Mouse (Mus musculus) lung, embryonic 15.5 days (tissue): Measurements from ENCODE around the gene Golga2. TPM values are rescaled to one million over a fixed set of nuclear protein-coding genes. Genes with fewer than 3 reads are reported as not detected.

Experiments used
- ATAC-seq: fragments of 200-750 bp; cut with Nextera tagmentation; 2 replicates; pipeline ENCODE4 v1.8.0; 2017; ENCODE audit warnings: moderate number of reproducible peaks, borderline replicate concordance; ENCODE audit not compliant: low FRiP score, low TSS enrichment; ENCODE audit errors: extremely low read depth
- H3K27ac ChIP-seq: fragments of 300-500 bp; sonication (generic); 2 replicates; pipeline ENCODE4 v1.5.1; 2015; ENCODE audit warnings: moderate library complexity, mild to moderate bottlenecking, inconsistent platforms
- H3K27me3 ChIP-seq: fragments of 300-500 bp; sonication (generic); 2 replicates; pipeline ENCODE4 v1.6.1; 2015; ENCODE audit warnings: inconsistent platforms
- H3K36me3 ChIP-seq: fragments of 300-500 bp; sonication (generic); 2 replicates; pipeline ENCODE4 v1.6.1; 2015; ENCODE audit warnings: inconsistent platforms
- H3K4me1 ChIP-seq: fragments of 300-500 bp; sonication (generic); 2 replicates; pipeline ENCODE4 v1.6.1; 2015; ENCODE audit warnings: inconsistent platforms
- H3K4me2 ChIP-seq: fragments of 300-500 bp; sonication (generic); 2 replicates; pipeline ENCODE4 v1.6.1; 2015; ENCODE audit warnings: inconsistent platforms, mild to moderate bottlenecking, moderate library complexity
- H3K4me3 ChIP-seq: fragments of 300-500 bp; sonication (generic); 2 replicates; pipeline ENCODE4 v1.5.1; 2015; ENCODE audit warnings: mild to moderate bottlenecking, inconsistent platforms
- H3K9ac ChIP-seq: fragments of 300-500 bp; sonication (generic); 2 replicates; pipeline ENCODE4 v1.6.1; 2015; ENCODE audit warnings: inconsistent platforms
- H3K9me3 ChIP-seq: fragments of 300-500 bp; sonication (generic); 2 replicates; pipeline ENCODE4 v1.6.1; 2016; ENCODE audit warnings: inconsistent platforms
- WGBS: fragments of 180-500 bp; shearing (Covaris S2); methylation state at CpG from one replicate; pipeline ENCODE4 v1.1.7; 2015; 5-methylcytosine and 5-hydroxymethylcytosine counted together
- polyA plus RNA-seq: library from polyadenylated mRNA; unstranded; fragments of >200 nt; fragmentation: Nextera tagmentation; extraction: Ambion mirVana; gene quantifications from 2 replicates; pipeline ENCODE4 v1.2.1, GENCODE M21; 2015

Golga2 gene
- polyA plus RNA-seq, 1 experiment from 2014 or later, result 22.8 TPM

DNA sequence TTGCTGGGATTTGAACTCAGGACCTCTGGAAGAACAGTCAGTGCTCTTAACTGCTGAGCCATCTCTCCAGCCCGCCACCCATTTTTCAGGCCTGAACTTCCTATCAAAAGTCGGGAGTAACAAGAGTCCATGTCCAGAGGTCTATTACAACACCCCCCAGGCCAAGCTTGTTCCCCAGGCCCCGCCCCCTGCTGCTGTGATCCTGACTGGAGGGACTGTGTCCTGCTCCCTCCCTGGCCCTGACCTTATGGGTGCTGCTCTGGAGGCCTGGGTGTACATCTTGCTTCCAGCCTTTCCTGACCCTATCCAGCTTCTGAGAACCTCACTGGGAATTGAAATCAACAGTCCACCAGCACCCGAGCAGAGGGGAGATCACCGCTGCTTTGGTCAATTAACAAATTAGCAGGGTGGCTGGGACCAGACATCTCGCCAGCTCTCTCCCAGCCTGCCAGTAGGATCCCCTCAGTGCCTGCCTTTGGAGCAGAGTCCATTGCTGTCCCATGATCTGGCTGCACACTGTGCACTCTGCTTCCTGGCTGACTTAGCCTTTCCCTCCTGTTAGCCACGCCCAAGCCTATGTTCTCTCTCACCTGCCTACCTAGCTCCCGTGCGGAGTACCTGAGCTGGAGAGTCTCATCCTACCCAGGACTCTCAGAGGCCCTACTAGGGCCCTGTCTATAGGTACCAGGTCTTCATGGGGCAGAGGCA, 34.6 kb downstream of the Golga2 start:
- H3K9ac ChIP-seq, result no peak overlapping the region
- H3K27me3 ChIP-seq, result no peaks in the 10 kb centered on the region
- H3K36me3 ChIP-seq, result no peaks in the 10 kb centered on the region
- no peak overlapping the region for H3K4me3 ChIP-seq
- no peak overlapping the region for H3K4me2 ChIP-seq
- ATAC-seq, result no peak
- peaks cover 40% of the 10 kb centered on the region for H3K4me1 ChIP-seq
- no peaks in the 10 kb centered on the region for H3K9me3 ChIP-seq
- H3K27ac ChIP-seq, result no peak overlapping the region
- WGBS, result 66% methylated on average over 9 of the region's 9 CpGs

DNA sequence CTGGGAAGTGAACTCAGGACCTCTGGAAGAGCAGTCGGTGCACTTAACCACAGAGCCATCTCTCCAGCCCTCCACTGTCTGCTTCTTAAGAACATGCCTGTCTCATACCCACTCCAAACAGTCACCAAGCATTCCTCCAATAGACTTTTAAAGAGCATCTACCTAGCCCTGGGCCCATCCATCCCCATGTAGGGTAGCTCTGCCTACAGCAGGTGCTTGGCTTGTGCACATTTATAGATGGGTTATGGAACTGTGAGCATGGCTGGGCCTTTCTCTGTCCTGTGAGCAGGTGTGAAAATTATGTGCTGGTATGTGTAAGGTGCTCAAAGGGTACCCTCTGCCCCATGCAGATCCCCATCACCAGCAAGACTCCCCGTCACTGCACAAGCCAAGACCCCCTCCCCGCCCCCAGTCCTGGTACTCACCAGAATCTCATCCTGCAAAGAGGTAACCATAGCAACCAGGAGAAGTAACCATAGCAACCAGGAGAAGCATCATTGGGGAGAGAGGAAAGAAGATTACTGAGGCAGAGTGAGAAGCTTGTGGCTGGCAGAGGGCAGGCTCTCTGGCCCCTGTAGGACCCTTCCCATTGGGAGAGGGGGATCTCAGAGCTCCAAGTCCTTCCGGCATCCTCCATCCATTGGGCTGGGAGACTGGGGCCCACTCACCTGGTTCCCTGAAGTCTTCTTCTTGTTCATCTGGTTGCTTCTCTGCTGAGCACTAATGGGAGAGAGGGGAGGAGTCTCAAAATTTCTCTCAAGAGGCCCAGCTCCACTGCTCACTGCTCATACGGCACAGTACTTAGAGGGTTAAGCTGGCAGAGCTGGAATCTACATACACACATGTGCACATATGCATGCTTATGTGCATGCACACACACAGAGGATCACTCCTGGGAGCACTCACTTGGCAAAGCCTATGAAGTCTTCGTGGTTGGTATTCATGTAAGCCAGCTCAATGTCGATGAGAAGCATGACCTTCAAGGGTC, 35.9 kb downstream of the Golga2 start:
- no peak overlapping the region for H3K4me2 ChIP-seq
- H3K36me3 ChIP-seq, result no peaks in the 10 kb centered on the region
- H3K4me1 ChIP-seq, result peaks cover 27% of the 10 kb centered on the region
- H3K9ac ChIP-seq, result no peak overlapping the region
- no peak overlapping the region for H3K4me3 ChIP-seq
- ATAC-seq, result no peak
- no peaks in the 10 kb centered on the region for H3K27me3 ChIP-seq
- WGBS, result 78% methylated on average over 7 of the region's 7 CpGs
- no peaks in the 10 kb centered on the region for H3K9me3 ChIP-seq
- no peak overlapping the region for H3K27ac ChIP-seq

DNA sequence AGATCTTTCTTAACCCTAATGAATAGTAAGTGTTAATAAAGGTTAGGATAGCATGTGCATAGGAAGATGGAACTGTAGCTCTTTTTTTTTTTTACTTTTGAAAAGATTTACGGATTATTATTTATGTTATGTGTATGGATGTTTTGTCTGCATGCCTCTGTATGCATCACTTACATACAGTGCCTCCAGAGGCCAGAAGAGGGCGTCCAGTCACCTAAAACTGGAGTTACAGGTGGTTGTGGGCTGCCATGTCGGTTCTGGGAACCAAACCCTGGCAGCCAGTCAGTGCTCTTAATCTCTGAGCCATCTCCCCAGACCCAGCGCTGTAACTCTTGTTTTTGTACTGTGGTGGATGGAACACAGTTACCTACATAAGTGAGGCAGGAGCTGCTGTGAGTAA, 37.1 kb downstream of the Golga2 start:
- no peak for ATAC-seq
- H3K9me3 ChIP-seq, result no peaks in the 10 kb centered on the region
- no peak overlapping the region for H3K9ac ChIP-seq
- H3K4me2 ChIP-seq, result no peak overlapping the region
- WGBS, result 54% methylated on average over 4 of the region's 4 CpGs
- no peaks in the 10 kb centered on the region for H3K36me3 ChIP-seq
- no peaks in the 10 kb centered on the region for H3K27me3 ChIP-seq
- H3K4me1 ChIP-seq, result peaks cover 16% of the 10 kb centered on the region
- no peak overlapping the region for H3K4me3 ChIP-seq
- no peak overlapping the region for H3K27ac ChIP-seq

DNA sequence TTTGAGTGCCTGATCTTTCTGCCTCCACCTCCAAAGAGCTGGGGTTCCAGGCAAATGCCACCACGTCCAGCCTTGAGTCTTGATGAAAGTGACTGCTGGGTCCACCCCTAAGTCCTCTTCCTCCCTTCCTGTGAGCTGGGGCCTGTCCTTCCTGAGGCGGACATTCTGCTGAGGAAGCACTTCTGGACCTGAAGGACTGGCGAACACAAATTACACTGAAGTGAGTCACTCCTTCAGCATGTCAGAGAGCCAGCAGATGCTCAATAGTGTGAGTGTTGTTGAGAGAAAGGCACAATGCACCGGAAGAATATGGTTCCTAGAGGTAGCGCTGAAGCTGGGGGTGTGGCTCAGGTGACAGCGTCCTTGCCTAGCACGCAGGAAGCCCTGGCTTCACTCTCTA, 38.2 kb downstream of the Golga2 start:
- H3K9ac ChIP-seq, result no peak overlapping the region
- H3K9me3 ChIP-seq, result no peaks in the 10 kb centered on the region
- no peaks in the 10 kb centered on the region for H3K36me3 ChIP-seq
- H3K27me3 ChIP-seq, result no peaks in the 10 kb centered on the region
- ATAC-seq, result no peak
- 28% methylated on average over 7 of the region's 7 CpGs for WGBS
- peaks cover 6% of the 10 kb centered on the region for H3K4me1 ChIP-seq
- 0 out of 2 replicates have a peak overlapping the region, but pooled peaks have one; percentile 1 for H3K27ac ChIP-seq
- no peak overlapping the region for H3K4me2 ChIP-seq
- no peak overlapping the region for H3K4me3 ChIP-seq

DNA sequence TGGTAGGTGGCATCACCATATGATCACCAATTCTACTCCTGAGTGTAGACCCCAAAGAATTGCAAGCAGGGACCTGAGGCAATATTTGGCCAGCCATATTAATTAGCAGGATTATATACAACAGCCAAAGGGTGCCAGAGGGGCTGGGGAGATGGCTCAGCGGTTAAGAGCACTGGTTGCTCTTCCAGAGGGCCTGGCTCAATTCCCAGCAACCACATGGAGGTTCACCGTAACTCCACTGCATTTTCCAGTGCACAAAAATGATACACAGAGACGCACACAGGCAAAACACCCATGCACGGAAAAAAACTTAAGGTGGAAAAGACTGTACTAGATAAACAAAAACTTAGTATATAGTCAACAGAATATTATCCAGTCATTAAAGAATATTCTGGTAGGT, 40.0 kb downstream of the Golga2 start:
- Histone ChIP-seq H3K4me1 (no peaks in the 10 kb centered on the region), H3K27ac (no peak overlapping the region), H3K9ac (no peak overlapping the region), H3K9me3 (no peaks in the 10 kb centered on the region), H3K4me3 (no peak overlapping the region), H3K4me2 (no peak overlapping the region), H3K27me3 (no peaks in the 10 kb centered on the region), H3K36me3 (no peaks in the 10 kb centered on the region)
- WGBS, result 61% methylated on average over 4 of the region's 4 CpGs
- no peak for ATAC-seq

DNA sequence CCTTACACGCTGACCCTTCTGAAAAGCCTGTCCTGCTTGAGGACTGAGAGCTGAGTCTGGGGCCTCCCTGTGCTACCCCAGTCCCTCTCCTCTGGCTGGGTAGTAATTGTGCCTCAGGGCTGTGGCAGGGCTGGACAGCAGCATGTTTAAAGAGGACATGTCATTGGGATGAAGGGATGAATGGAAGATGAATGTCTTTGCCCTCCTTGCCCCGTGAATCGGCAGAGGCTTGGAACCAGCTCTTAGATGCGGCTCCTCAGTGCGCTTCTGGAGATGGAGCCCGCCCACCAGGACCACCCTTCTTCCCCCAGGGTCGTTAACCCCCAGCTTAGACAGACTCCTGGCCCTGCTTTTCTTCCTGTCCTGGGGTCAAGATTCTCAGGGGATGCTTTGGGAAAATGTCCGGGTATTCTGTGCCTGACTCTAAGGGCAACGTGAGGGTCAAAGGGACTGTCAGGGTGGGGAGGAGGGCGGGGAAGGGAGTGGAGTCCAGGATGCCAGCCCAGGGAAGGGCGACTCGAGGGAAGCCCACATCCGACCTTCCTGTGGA, 41.8 kb downstream of the Golga2 start:
- 40% methylated on average over 13 of the region's 13 CpGs for WGBS
- Histone ChIP-seq H3K4me2 (no peak overlapping the region), H3K36me3 (no peaks in the 10 kb centered on the region), H3K27me3 (no peaks in the 10 kb centered on the region), H3K4me1 (no peaks in the 10 kb centered on the region), H3K4me3 (no peak overlapping the region), H3K27ac (no peak overlapping the region), H3K9me3 (no peaks in the 10 kb centered on the region), H3K9ac (no peak overlapping the region)
- no peak for ATAC-seq

DNA sequence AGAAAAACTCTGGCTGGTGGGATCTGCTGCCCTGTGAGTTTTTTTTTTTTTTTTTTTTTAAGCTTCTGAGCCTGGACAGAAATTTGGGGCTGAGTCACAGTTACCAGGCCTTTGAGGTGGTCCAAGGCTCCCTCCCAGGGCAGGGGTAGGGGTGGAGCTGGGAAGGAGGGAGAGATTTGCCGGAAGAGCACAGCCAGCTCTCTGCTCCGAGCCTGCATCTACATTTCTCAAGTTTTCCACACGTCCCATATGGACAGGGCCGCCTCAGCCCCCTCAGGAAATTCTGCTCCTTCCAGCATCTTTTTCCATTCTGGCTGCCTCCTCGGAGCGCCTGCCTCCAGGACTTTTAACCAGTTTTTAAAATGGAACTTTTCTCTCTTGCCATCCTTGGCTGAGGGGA, 42.3 kb downstream of the Golga2 start:
- ATAC-seq, result no peak

DNA sequence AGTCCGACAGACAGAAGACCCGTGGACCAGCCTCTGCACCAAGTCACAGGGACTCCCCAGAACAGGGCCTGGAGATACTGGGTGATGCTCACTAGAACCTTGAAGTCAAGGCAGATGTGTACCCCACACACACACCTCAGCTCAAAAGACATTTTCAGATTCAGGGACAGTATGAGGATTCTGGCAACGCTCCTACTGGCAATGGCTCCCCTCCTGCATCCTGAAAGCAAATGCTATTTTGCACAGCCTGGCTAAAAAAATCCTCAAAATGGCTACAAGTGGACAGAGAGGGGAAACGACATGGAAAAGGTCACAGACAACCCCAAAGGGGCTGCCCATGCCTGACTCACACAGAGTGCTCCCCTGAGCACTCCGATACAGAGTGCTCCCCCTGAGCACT, 45.0 kb downstream of the Golga2 start:
- WGBS, result 83% methylated on average over 5 of the region's 5 CpGs
- no peak overlapping the region for H3K4me3 ChIP-seq
- H3K9ac ChIP-seq, result no peak overlapping the region
- H3K27ac ChIP-seq, result no peak overlapping the region
- H3K4me1 ChIP-seq, result no peaks in the 10 kb centered on the region
- no peaks in the 10 kb centered on the region for H3K27me3 ChIP-seq
- no peaks in the 10 kb centered on the region for H3K36me3 ChIP-seq
- no peaks in the 10 kb centered on the region for H3K9me3 ChIP-seq
- no peak overlapping the region for H3K4me2 ChIP-seq
- no peak for ATAC-seq

More for the DNA sequence above, 42.3 kb downstream of the Golga2 start:
- Histone ChIP-seq H3K27me3 (no peaks in the 10 kb centered on the region), H3K4me1 (no peaks in the 10 kb centered on the region), H3K9me3 (no peaks in the 10 kb centered on the region), H3K9ac (no peak overlapping the region), H3K27ac (no peak overlapping the region), H3K36me3 (no peaks in the 10 kb centered on the region), H3K4me3 (no peak overlapping the region), H3K4me2 (no peak overlapping the region)
- 50% methylated on average over 6 of the region's 6 CpGs for WGBS

DNA sequence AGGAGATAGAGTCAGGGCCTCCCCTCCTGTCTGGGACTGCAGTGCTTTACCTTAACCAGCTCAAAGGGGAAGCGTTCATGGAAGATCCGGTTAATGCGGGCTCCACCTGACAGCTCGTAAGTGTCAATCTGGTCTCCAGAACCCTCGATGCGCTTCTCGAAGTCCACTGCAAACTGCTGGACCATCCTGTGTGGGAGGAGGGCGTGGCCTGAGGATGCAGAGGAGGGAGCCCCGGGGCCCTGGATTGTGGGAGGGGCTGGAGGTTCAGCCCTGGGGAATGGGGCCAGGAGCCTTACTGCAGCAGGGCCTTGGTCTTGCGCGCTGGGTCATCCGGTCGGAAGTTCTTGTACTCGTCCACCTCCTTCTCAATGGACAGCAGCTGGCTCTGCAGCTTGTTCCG, 48.7 kb downstream of the Golga2 start:
- 54% methylated on average over 15 of the region's 15 CpGs for WGBS
- no peak overlapping the region for H3K4me3 ChIP-seq
- H3K27ac ChIP-seq, result no peak overlapping the region
- H3K27me3 ChIP-seq, result no peaks in the 10 kb centered on the region
- no peak overlapping the region for H3K4me2 ChIP-seq
- H3K9ac ChIP-seq, result no peak overlapping the region
- H3K9me3 ChIP-seq, result no peaks in the 10 kb centered on the region
- no peaks in the 10 kb centered on the region for H3K36me3 ChIP-seq
- no peak for ATAC-seq
- no peaks in the 10 kb centered on the region for H3K4me1 ChIP-seq

DNA sequence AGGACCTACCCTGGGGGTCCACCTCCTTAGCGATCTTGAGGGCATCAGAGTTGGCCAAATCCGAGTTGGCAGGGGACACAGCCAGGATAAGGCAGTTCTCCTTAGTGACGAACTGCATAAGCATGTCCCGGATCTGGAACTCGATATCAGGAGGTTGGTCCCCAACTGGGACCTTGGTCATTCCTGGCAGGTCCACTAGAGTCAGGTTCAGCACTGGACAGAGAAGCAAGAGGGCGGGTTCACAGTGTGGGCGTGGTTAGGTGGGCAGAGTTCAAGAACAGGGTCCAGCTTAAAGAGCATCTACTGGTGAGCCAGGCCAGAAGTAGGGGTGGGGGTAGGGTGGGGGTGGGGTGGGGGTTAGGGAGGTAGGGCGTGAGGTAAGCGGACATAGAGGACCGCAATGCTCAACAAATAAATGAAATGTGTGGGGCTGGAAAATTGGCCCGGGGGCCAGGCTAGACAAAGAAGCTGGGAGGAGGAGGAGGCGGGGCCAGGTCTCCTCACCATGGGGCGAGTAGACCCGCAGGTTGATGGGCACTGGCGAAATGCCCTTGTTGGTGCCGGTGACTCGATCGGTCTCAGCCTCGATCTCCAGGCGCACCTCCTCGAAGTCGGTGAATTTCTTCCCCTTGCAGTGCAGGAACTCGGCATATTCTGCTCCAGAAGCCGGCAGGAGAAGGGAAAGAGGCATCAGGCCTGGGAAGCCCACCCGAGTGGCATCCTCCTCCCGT, 52.9 kb downstream of the Golga2 start:
- Histone ChIP-seq H3K27ac (no peak overlapping the region), H3K4me2 (no peak overlapping the region), H3K4me1 (no peaks in the 10 kb centered on the region), H3K9me3 (no peaks in the 10 kb centered on the region), H3K36me3 (no peaks in the 10 kb centered on the region), H3K9ac (no peak overlapping the region), H3K4me3 (no peak overlapping the region), H3K27me3 (no peaks in the 10 kb centered on the region)
- ATAC-seq, result no peak
- 52% methylated on average over 26 of the region's 26 CpGs for WGBS

DNA sequence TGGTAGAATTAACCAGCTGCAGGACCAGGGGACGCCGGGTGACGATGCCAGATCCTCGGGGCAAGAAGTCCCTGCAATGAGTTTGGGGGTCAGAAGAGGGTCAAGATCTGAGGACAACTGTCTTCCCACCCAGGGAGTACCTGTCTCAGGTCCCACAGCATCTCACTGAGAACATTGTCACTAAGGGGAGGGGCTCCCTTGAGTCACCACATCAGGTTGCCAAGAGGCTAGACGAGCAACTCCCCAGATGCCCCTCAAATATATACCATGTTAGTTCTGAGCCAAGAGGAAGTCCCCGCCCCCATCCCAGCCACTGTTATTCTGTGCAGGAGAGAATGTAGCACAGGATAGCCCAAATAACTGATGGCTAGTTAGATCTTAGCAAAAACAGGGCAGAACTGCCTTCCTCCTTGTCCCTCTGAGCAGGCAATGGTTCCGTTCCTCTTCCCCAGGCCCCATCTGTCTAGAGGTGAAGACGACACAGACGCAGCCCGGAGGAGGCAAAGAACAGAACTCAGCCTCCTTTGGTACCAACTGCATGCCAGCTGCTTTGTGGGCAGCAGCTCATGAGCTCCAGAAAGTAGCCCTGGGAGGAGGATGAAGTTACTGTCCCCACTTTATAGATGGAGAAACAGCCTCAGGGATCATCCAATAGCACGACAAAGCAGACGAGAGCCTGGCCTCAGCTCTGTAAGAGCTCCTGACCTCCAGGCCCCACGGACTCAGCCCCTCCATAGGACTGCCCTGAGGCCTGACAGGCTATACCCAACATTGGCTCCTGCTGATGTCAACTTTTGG, 53.9 kb downstream of the Golga2 start:
- WGBS, result 77% methylated on average over 13 of the region's 13 CpGs
- H3K4me3 ChIP-seq, result no peak overlapping the region
- H3K4me2 ChIP-seq, result no peak overlapping the region
- H3K27me3 ChIP-seq, result no peaks in the 10 kb centered on the region
- no peak for ATAC-seq
- H3K27ac ChIP-seq, result no peak overlapping the region
- no peak overlapping the region for H3K9ac ChIP-seq
- H3K36me3 ChIP-seq, result no peaks in the 10 kb centered on the region
- H3K4me1 ChIP-seq, result no peaks in the 10 kb centered on the region
- no peaks in the 10 kb centered on the region for H3K9me3 ChIP-seq
